Mouse (Mus musculus): ENCODE measurements around the gene Frmpd1. TPM values are rescaled to one million over a fixed set of nuclear protein-coding genes. Genes with fewer than 3 reads are reported as not detected.

Gene Frmpd1
- under 1 TPM; 0.54 to 0.84 TPM for total RNA-seq (2021)
- long read RNA-seq, experiment 1, full-length matches to known transcripts, result 1 of 1 reads
- long read RNA-seq, experiment 1, partial matches to known transcripts, result 0 of 1 reads
- long read RNA-seq, experiment 1, other reads (novel, unspliced or antisense), result 0 of 1 reads
- long read RNA-seq, experiment 2, partial matches to known transcripts, result 0 of 1 reads
- long read RNA-seq, experiment 2, other reads (novel, unspliced or antisense), result 1 of 1 reads

GRCm38 (mm10) chr4:45184521-45185330 is at the start of gene Frmpd1:
Frmpd1 (plus strand) TSS chr4:45184875.
- intact Hi-C loops (cut with DNase I), result no loop called here
- peak; percentile 25 to 34 for DNase-seq

DNA sequence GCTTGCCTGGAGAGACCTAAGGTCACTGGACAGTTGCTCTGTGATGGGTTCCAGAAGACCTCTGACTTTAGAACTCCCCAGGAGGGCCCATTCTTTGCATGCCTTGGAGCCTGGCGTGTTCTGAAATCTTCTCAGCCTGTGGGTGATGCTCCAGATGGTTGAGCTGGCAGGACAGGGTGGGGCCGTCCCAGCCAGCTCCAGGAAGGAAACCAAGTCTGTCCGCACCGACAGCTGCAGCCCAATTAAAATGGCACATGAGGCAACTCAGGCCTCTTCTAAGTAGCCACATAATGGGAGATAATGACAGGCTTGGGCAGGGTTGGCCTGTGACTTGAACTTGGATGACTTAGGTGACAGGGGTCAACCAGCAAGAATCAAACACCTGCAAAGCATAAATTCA is 47.0 kb upstream of the Frmpd1 start:
- DNase-seq, result no peak

DNA sequence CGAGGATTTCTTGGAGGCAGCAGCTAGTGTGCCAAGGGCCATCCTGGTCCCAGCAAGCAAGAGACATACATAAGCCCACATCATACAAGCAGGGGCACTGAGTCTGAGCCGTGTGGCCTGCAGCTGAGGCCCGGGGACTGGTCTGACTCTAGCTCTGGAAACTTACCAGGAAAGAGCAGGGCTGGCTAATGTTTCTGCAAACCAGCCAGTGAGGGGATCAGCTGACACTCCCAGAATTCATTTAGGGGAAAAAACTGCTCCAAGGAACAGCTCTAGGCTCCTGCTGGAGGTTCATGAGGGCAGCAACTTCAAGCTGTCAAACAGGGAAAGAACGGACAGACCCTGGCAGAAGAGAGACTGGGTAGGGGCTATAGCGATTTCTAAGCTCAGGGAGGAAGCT is 42.8 kb upstream of the Frmpd1 start:
- no peak for DNase-seq
- intact Hi-C loops (cut with DNase I), result no loop called here

More for the DNA sequence above, 47.0 kb upstream of the Frmpd1 start:
- intact Hi-C loops (cut with DNase I), result no loop called here

DNA sequence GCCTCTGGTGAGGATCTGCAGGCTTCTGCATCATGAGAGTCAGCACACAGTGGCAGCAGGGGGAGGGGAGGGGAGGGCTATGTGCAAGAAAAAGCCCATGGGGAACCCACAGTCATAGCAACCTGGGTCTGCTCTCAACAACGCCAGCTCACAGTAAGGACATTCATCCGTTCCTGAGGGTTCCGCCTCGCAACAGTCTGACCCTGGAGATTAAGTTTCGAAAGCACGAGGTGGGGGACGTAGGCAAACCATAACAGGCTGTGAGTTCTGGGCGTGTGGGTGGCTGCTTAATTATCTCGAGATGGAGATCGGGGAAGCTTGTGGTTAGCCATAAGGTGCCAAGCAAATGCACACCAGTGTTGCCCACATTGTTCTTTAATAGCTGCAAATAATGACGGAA is 42.3 kb upstream of the Frmpd1 start:
- intact Hi-C loops (cut with DNase I), result no loop called here
- no peak for DNase-seq

- intact Hi-C loops (cut with DNase I), result no loop called here
- no peak for DNase-seq
Observed at GRCm38 (mm10) chr4:45143005-45143404, 41.7 kb upstream of the Frmpd1 start.

- intact Hi-C loops (cut with DNase I), result no loop called here
- no peak for DNase-seq
Observed at GRCm38 (mm10) chr4:45156433-45156832, 28.2 kb upstream of the Frmpd1 start.

- intact Hi-C loops (cut with DNase I), result no loop called here
- no peak for DNase-seq
Observed at GRCm38 (mm10) chr4:45158608-45159007, 26.1 kb upstream of the Frmpd1 start.

GRCm38 (mm10) chr4:45160773-45161172 is 23.9 kb upstream of the Frmpd1 start:
- DNase-seq, result no peak
- intact Hi-C loops (cut with DNase I), result no loop called here

DNA sequence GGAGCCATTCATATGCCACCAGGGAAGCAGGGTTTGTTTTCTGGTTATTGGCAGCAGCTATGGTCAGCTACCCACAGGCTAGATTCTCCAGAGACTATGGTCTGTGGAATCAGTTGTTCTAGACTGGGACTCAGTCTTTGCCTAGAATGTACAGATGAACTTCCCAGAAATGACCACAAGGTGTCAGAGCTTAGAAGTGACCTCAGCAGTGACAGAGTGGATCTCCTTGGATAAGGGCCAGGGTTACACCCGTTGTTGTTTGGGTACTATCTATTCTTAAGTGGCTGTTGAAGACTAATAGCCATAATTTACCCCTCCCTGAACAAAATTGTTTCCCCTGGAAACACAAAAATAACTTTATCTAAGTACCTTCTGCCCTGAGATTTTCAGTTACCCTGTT is 21.0 kb upstream of the Frmpd1 start:
- no peak for DNase-seq
- intact Hi-C loops (cut with DNase I), result no loop called here

GRCm38 (mm10) chr4:45165477-45165876 is 19.2 kb upstream of the Frmpd1 start:
- no peak for DNase-seq
- intact Hi-C loops (cut with DNase I), result no loop called here

- no peak for DNase-seq
Observed at GRCm38 (mm10) chr4:45165955-45166354, 18.7 kb upstream of the Frmpd1 start.

DNA sequence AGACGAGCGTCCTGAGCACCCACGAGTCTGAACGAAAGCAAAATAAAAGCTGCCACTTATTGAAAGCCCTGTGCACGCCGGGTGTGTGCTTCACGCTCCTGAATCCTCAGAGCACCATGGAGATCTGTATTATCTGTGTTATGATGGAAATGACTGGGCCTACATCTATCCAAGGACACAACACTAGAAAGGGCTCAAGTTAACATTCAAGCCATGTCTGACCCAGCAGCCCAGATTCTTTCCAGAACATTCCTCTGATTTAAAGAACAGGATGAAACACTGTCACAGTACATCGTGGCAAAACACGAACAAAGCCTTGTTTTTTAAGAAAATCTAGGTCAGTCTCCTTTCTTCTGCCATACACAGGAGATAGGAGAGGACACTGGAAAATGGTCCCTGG is 13.3 kb upstream of the Frmpd1 start:
- intact Hi-C loops (cut with DNase I), result no loop called here
- DNase-seq, result no peak

More at GRCm38 (mm10) chr4:45165955-45166354, 18.7 kb upstream of the Frmpd1 start:
- intact Hi-C loops (cut with DNase I), result no loop called here

GRCm38 (mm10) chr4:45183818-45184520 is 706 bp upstream of the Frmpd1 start:
- DNase-seq, result no peak
- intact Hi-C loops (cut with DNase I), result no loop called here

- intact Hi-C loops (cut with DNase I), result no loop called here
- DNase-seq, result no peak
Observed at GRCm38 (mm10) chr4:45185331-45185669, 625 bp downstream of the Frmpd1 start.

DNA sequence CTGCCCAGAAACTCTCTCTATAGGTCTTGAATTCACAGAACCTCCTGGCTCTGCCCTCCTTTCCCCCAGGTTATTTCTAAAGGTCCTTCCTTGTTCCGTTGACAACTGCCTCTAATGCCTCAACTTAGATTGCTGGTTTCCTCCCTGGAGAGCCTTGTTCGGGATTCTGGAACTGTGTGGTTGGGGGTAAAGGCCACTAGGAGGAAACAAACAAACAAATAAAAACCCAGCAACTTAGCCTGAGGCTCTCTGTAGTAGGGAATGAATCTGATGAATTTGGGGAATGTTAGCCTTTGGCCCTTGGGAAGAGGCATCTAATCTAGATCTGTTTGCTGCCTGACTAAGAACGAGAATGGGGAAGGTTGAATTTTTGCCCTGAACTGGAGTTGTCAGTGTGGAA is 13.6 kb downstream of the Frmpd1 start:
- DNase-seq, result no peak
- intact Hi-C loops (cut with DNase I), result no loop called here

GRCm38 (mm10) chr4:45203283-45203682 is 18.6 kb downstream of the Frmpd1 start:
- intact Hi-C loops (cut with DNase I), result no loop called here
- DNase-seq, result no peak

DNA sequence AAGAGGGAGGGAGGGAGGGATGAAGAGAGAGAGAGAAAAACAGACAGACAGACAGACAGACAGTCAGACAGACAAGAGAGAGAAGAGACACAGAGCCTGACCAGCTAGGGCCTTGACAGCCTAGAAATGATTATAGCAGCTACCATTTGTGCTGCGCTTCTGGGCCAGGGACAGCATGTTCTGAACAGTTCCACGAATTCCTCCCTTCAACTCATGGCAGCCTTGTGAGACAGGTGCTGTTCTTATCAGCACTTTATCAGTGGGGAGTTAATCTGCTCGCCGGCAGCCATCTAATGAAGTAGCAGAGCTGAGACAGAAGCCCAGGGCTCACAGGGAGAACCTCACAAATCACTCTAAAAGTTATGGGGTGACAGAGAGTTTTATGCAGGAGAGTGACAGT is 22.8 kb downstream of the Frmpd1 start:
- intact Hi-C loops (cut with DNase I), result no loop called here
- DNase-seq, result no peak

DNA sequence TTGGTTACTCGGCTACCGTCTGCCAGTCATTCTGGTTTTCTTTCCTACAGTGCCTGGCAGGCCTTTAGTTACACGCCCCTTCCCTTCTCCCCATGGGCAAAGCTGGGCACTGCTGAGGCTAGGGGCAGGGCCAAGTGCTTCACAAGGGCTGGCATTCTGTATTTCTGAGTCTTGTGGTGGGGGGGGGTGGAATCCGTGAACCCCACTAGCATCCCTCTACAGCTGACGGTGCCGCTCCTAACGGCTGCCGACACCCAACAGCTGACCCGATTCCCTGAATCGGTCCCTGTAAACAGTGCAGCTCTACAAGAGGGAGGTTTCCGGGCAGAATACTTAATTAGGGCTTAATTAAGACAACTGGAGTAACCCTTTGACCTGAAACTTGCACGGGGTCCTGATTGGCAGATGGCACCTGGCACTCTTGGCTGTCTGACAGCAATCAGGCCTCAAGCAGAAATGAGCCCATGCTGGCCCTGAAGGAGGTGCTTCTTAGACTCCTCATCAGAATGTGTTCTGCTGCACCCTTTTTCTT is 24.2 kb downstream of the Frmpd1 start:
- intact Hi-C loops (cut with DNase I), result no loop called here
- no peak for DNase-seq

DNA sequence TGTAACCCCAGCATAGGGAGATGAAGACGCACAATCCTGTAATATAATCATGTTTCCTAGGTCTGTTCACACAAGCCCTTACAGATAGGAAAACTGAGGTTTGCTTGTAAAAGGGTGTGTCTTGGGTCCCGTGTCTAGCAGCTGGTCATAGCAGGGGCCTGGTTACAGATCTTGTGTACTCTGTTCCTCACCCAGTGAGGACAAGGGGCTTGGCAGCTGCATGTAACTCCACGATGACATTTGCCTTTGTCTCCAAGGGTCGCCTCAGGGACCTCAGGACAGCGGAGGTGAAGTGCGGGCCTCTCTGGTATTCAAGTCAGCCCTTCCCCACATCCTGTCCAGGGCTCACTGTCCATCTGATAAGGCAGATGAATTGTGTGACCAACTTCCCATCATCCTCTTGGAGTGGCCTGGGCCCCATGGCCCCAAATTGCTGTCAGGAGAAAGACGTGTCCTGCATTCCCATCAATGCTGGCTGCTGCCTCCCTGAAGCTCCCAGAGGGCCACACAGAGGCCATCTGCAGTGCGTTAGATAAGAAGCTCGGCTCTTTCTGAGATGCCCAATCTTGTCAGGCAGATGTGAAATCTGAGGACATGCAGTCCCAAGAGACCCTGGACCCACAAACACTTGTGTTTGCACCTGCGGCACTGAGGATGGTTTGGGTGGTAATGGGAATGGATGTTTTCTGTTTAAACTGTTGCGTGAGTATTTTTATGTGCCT is 27.8 kb downstream of the Frmpd1 start:
- intact Hi-C loops (cut with DNase I), result no loop called here
- DNase-seq, result no peak

DNA sequence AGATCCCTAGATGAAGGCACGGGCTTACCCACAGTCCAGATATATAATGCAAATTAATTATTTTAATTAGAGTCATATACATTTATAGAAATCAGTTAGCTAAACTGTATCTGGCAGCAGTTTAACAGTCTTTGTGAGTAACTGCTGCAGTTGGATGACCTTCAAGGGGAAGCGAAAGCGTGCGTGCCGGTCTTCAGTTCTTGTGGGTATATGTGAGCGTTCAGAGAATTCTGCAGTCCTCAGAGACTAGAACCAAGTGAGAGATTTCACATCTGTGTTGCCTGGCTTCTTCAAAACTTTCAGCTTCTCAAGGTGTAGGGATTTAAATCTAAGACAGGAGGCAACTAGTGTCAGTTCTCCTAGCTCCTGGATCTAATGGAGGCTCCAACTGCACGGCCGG is 35.3 kb downstream of the Frmpd1 start:
- intact Hi-C loops (cut with DNase I), result no loop called here
- DNase-seq, result no peak

DNA sequence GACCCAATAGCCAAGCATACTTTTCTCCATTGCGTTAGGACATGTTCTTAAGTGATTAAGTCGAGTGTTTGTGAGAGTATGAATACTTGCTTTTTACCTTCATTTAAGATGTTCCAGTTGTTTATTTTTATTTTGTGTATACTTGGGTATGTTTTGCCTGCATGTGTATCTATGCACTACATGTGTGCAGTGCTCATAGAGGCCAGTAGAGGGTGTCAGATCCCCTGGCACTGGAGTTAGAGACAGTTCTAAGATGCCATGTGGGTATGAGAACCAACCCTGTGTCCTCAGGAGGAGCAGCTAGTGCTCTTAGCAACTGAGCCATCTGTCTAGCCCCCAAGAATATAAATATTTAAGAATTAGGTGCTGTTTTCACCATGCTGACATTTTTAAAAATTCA is 37.7 kb downstream of the Frmpd1 start:
- DNase-seq, result no peak
- intact Hi-C loops (cut with DNase I), result no loop called here

All from gastrocnemius, postnatal 36 days (tissue).